Mouse (Mus musculus) brain, embryonic 14.5 days (tissue): Measurements from ENCODE around the gene Hoxa3.

ENCODE experiments used
- CTCF ChIP-seq: fragments of 200-500 bp; IDR thresholded peaks from 2 replicates; pipeline ENCODE4 v1.5.1; 2012; ENCODE audit warnings: inconsistent platforms, mild to moderate bottlenecking, moderate library complexity, borderline replicate concordance; ENCODE audit not compliant: insufficient read depth, insufficient read length; ENCODE audit errors: extremely low read depth
- POLR2A ChIP-seq: fragments of 200-500 bp; IDR thresholded peaks from 2 replicates; pipeline ENCODE4 v1.6.1; 2012; ENCODE audit warnings: mild to moderate bottlenecking, inconsistent platforms, borderline replicate concordance; ENCODE audit not compliant: poor library complexity, insufficient read depth, insufficient read length, severe bottlenecking; ENCODE audit errors: extremely low read depth

- TF ChIP-seq CTCF, result no peak
- no peak for TF ChIP-seq POLR2A
Observed at GRCm38 (mm10) chr6:52244471-52245039, 31.4 kb upstream of the Hoxa3 start.
